Mouse (Mus musculus) heart, embryonic 15.5 days (tissue): ENCODE results near the gene Pfkfb2. TPM values are rescaled to one million over a fixed set of nuclear protein-coding genes. Genes with fewer than 3 reads are reported as not detected.

Source experiments
- ATAC-seq: fragments of 200-750 bp; cut with Nextera tagmentation; replicated peaks from 2 replicates; pipeline ENCODE4 v1.8.0; 2017; ENCODE audit warnings: low read depth, moderate TSS enrichment; ENCODE audit not compliant: insufficient number of reproducible peaks, insufficient read depth, low FRiP score
- H3K27ac ChIP-seq: fragments of 300-500 bp; sonication (generic); 2 replicates; pipeline ENCODE4 v1.5.1; 2015; ENCODE audit warnings: mild to moderate bottlenecking, inconsistent platforms
- H3K27me3 ChIP-seq: fragments of 300-500 bp; sonication (generic); 2 replicates; pipeline ENCODE4 v1.6.1; 2015; ENCODE audit warnings: inconsistent platforms
- H3K36me3 ChIP-seq: fragments of 300-500 bp; sonication (generic); 2 replicates; pipeline ENCODE4 v1.6.1; 2015; ENCODE audit warnings: mild to moderate bottlenecking, inconsistent platforms
- H3K4me1 ChIP-seq: fragments of 300-500 bp; sonication (generic); replicated peaks from 2 replicates; pipeline ENCODE4 v1.6.1; 2015; ENCODE audit warnings: inconsistent platforms
- H3K4me2 ChIP-seq: fragments of 300-500 bp; sonication (generic); 2 replicates; pipeline ENCODE4 v1.6.1; 2015; ENCODE audit warnings: inconsistent platforms, mild to moderate bottlenecking, moderate library complexity
- H3K4me3 ChIP-seq: fragments of 300-500 bp; sonication (generic); 2 replicates; pipeline ENCODE4 v1.5.1; 2015; ENCODE audit warnings: mild to moderate bottlenecking, inconsistent platforms
- H3K9ac ChIP-seq: fragments of 300-500 bp; sonication (generic); 2 replicates; pipeline ENCODE4 v1.6.1; 2015; ENCODE audit warnings: mild to moderate bottlenecking, inconsistent platforms
- H3K9me3 ChIP-seq: fragments of 300-500 bp; sonication (generic); replicated peaks from 2 replicates; pipeline ENCODE4 v1.6.1; 2016; ENCODE audit warnings: inconsistent platforms
- WGBS: fragments of 180-500 bp; shearing (Covaris S2); methylation state at CpG from one replicate; pipeline ENCODE4 v1.1.7; 2015; ENCODE audit warnings: mixed read lengths; 5-methylcytosine and 5-hydroxymethylcytosine counted together
- polyA plus RNA-seq: library from polyadenylated mRNA; unstranded; fragments of >200 nt; fragmentation: Nextera tagmentation; extraction: Ambion mirVana; gene quantifications from 2 replicates; pipeline ENCODE4 v1.2.1, GENCODE M21; 2015

Pfkfb2 gene
- polyA plus RNA-seq, 1 experiment from 2014 or later = 6.2 TPM

GRCm38 (mm10) chr1:130717291-130717871 is 11.7 kb downstream of the Pfkfb2 start, which contains the start of gene Yod1:
TSS of gene Yod1 (plus strand) at chr1:130717327.
- Histone ChIP-seq H3K36me3 (0 out of 2 replicates have a peak, but pooled peaks cover 8% of the 10 kb centered on the region), H3K4me3 (peak within 1 kb of the TSS; percentile 99), H3K9ac (peak within 1 kb of the TSS; percentile 97), H3K4me1 (peaks cover 19% of the 10 kb centered on the region), H3K27me3 (no peaks in the 10 kb centered on the region), H3K4me2 (peak within 1 kb of the TSS; percentile 95), H3K27ac (peak within 1 kb of the TSS; percentile 91), H3K9me3 (no peaks in the 10 kb centered on the region)
- WGBS = under 1% methylated on average over 54 of the region's 54 CpGs
- peak; percentile 76 for ATAC-seq

GRCm38 (mm10) chr1:130716513-130717290 is 12.4 kb downstream of the Pfkfb2 start:
- H3K4me1 ChIP-seq = peaks cover 19% of the 10 kb centered on the region
- H3K9ac ChIP-seq = peak overlapping the region; percentile 97
- peak overlapping the region; percentile 91 for H3K27ac ChIP-seq
- WGBS = 1% methylated on average over 42 of the region's 42 CpGs
- H3K9me3 ChIP-seq = no peaks in the 10 kb centered on the region
- ATAC-seq = peak; percentile 17
- H3K27me3 ChIP-seq = no peaks in the 10 kb centered on the region
- H3K4me2 ChIP-seq = peak overlapping the region; percentile 95
- H3K36me3 ChIP-seq = 0 out of 2 replicates have a peak, but pooled peaks cover 8% of the 10 kb centered on the region
- peak overlapping the region; percentile 99 for H3K4me3 ChIP-seq

GRCm38 (mm10) chr1:130716218-130716512 is 12.9 kb downstream of the Pfkfb2 start:
- under 1% methylated on average over 3 of the region's 3 CpGs for WGBS
- Histone ChIP-seq H3K36me3 (0 out of 2 replicates have a peak, but pooled peaks cover 8% of the 10 kb centered on the region), H3K27me3 (no peaks in the 10 kb centered on the region), H3K27ac (peak overlapping the region; percentile 91), H3K4me1 (peaks cover 19% of the 10 kb centered on the region), H3K9ac (peak overlapping the region; percentile 97), H3K4me3 (peak overlapping the region; percentile 99), H3K4me2 (peak overlapping the region; percentile 95), H3K9me3 (no peaks in the 10 kb centered on the region)
- ATAC-seq = no peak

DNA sequence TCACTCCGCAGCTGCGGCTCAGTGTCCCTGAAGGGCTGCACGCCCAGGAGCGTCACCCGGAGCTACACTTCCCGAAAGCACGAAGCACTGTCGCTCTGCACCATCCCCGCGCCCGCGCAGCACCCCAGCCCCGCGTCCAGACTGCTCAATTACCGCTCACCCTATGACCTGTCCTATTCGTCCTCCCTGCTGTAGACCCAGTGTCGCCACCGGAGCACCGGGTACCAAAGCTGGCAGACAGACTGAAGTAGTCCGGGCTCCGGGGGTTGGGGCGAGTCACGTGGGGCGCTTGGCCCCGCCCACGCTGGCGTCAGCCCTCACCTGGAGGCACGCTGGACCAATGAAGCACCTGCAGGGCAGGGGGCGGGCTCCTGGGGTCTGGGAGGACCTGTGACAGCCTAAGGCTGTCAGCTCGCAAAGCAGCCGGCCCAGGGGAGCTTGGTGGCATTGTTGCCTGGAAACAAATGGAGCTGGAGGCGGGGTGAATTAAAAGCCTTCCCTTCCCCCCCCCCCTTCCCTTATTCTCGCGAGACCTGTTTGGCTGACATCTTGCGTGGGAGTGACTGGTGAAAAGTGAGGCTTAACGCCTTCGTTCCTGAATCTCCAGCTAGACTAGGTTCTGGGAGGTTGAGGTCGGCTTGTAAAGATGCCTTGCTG is 13.4 kb downstream of the Pfkfb2 start, which contains the start of gene Gm29427:
TSS of gene Gm29427 (minus strand) at position 239 of the 657 bp plus-strand sequence.
- WGBS = under 1% methylated on average over 38 of the region's 38 CpGs
- peaks cover 20% of the 10 kb centered on the region for H3K4me1 ChIP-seq

GRCm38 (mm10) chr1:130714046-130714445 is 15.0 kb downstream of the Pfkfb2 start:
- Histone ChIP-seq H3K9ac (no peak overlapping the region), H3K4me3 (no peak overlapping the region), H3K36me3 (0 out of 2 replicates have a peak, but pooled peaks cover 6% of the 10 kb centered on the region), H3K4me2 (no peak overlapping the region), H3K9me3 (no peaks in the 10 kb centered on the region), H3K27me3 (no peaks in the 10 kb centered on the region), H3K27ac (no peak overlapping the region), H3K4me1 (peaks cover 20% of the 10 kb centered on the region)
- 87% methylated on average over 4 of the region's 4 CpGs for WGBS
- ATAC-seq = no peak

More for the DNA sequence above, 13.4 kb downstream of the Pfkfb2 start, which contains the start of gene Gm29427:
- H3K4me3 ChIP-seq = peak within 1 kb of the TSS; percentile 99
- H3K9ac ChIP-seq = peak within 1 kb of the TSS; percentile 97
- peak within 1 kb of the TSS; percentile 95 for H3K4me2 ChIP-seq
- peak within 1 kb of the TSS; percentile 91 for H3K27ac ChIP-seq
- H3K36me3 ChIP-seq = 0 out of 2 replicates have a peak, but pooled peaks cover 8% of the 10 kb centered on the region
- peak; percentile 89 for ATAC-seq
- H3K9me3 ChIP-seq = no peaks in the 10 kb centered on the region
- no peaks in the 10 kb centered on the region for H3K27me3 ChIP-seq

- Histone ChIP-seq H3K27me3 (no peaks in the 10 kb centered on the region), H3K27ac (no peak overlapping the region), H3K4me3 (no peak overlapping the region), H3K4me2 (no peak overlapping the region), H3K4me1 (peaks cover 7% of the 10 kb centered on the region; the same call in 1 of the 2 replicates), H3K36me3 (peaks cover 19% of the 10 kb centered on the region), H3K9ac (no peak overlapping the region), H3K9me3 (no peaks in the 10 kb centered on the region)
- ATAC-seq = no peak
- WGBS = 78% methylated on average over 22 of the region's 22 CpGs
Measured at GRCm38 (mm10) chr1:130710283-130711080, 18.6 kb downstream of the Pfkfb2 start.

DNA sequence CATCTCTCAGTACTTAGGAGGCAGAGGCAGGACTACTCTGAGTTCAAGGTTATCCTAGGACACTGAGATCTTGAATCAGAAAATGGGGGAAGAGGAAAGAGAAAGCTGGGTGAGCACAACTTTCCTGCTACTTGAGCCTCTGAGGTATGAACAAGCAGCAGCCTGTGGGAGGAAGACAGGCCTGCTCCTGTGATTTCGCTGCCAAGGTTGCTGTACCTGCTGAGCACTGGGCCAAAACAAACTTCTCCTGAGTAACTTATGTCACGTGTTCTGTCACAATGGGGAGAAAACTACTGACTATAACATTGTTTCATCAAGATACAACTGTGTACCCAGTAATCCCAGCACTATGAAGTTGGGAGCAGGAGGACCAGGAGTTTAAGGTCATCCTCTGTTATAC is 25.4 kb downstream of the Pfkfb2 start:
- ATAC-seq = no peak
- 80% methylated on average over 2 of the region's 2 CpGs for WGBS
- Histone ChIP-seq H3K4me1 (no peaks in the 10 kb centered on the region), H3K4me2 (no peak overlapping the region), H3K9ac (no peak overlapping the region), H3K4me3 (no peak overlapping the region), H3K36me3 (peaks cover 52% of the 10 kb centered on the region), H3K9me3 (no peaks in the 10 kb centered on the region), H3K27me3 (no peaks in the 10 kb centered on the region), H3K27ac (no peak overlapping the region)

DNA sequence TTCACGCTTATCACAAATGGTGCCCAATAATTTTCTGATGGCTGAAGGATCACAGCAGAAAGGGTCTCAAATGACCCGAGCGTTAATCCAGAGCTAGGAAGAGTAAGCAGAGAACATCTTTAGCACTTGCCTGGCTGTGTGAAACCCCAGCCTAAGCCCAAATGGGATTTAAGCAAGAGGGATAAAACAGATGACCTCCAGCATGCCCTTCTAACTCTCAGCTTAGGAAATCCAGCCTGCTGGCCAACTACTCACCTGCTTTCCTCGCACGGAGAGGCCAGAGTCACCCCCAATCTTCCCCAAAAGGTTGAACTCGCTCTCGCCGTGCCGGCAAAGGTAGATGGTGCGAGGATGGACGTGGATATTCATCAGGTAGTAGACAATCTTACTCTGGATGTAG is 27.1 kb downstream of the Pfkfb2 start:
- WGBS = 95% methylated on average over 11 of the region's 11 CpGs
- Histone ChIP-seq H3K27ac (no peak overlapping the region), H3K4me1 (no peaks in the 10 kb centered on the region), H3K4me3 (no peak overlapping the region), H3K9me3 (no peaks in the 10 kb centered on the region), H3K27me3 (no peaks in the 10 kb centered on the region), H3K36me3 (peaks cover 54% of the 10 kb centered on the region), H3K9ac (no peak overlapping the region), H3K4me2 (no peak overlapping the region)
- no peak for ATAC-seq

DNA sequence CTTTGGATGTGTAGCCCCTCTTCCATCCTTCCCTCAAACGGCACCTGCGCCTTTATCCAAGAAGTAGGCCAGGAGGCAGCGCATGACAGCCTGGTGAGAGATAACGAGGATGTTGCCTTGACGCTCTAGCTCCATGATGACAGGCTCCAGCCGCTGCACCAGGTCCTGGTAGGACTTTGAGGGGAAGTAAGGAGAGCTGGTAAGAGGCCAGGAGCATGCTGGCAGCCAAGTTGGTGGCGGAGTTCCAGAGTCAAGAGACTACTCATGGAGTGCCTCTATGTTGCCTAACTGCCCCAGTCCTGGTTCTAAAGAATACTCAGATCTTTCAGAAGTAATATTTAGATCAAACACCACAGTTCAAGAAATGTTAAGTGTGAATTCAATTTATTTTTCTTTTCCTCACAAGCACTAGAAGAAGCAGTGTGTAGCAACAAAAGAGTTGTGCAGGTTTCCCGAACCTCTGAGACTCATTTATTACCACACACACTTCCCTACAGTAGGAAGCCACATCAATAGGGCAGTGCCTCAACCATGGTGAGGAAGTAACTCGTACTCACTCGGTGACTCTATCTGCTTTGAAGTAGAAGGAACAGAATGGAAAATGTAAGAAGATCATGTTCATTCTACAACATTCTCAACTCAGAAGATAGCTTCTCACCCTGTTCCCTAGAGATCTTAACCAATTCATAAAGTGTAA is 29.0 kb downstream of the Pfkfb2 start:
- Histone ChIP-seq H3K27me3 (no peaks in the 10 kb centered on the region), H3K9ac (no peak overlapping the region), H3K9me3 (no peaks in the 10 kb centered on the region), H3K4me2 (no peak overlapping the region), H3K36me3 (peaks cover 49% of the 10 kb centered on the region), H3K27ac (no peak overlapping the region), H3K4me1 (no peaks in the 10 kb centered on the region), H3K4me3 (no peak overlapping the region)
- WGBS = 75% methylated on average over 10 of the region's 10 CpGs
- ATAC-seq = no peak

- H3K9ac ChIP-seq = no peak overlapping the region
- WGBS = 91% methylated on average over 5 of the region's 5 CpGs
- H3K36me3 ChIP-seq = peaks cover 47% of the 10 kb centered on the region
Measured at GRCm38 (mm10) chr1:130698601-130699000, 30.5 kb downstream of the Pfkfb2 start.

More at GRCm38 (mm10) chr1:130698601-130699000, 30.5 kb downstream of the Pfkfb2 start:
- H3K27me3 ChIP-seq = no peaks in the 10 kb centered on the region
- no peaks in the 10 kb centered on the region for H3K9me3 ChIP-seq
- H3K4me1 ChIP-seq = no peaks in the 10 kb centered on the region
- no peak overlapping the region for H3K4me2 ChIP-seq
- no peak for ATAC-seq
- H3K4me3 ChIP-seq = no peak overlapping the region
- no peak overlapping the region for H3K27ac ChIP-seq
